Mouse (Mus musculus) neural tube, embryonic 12.5 days (tissue): ENCODE data around the gene Ak6. TPM values are rescaled to one million over a fixed set of nuclear protein-coding genes. Genes with fewer than 3 reads are reported as not detected.

Experiments used
- ATAC-seq: fragments of 200-750 bp; cut with Nextera tagmentation; 2 replicates; pipeline ENCODE4 v1.8.0; 2017; ENCODE audit warnings: low read depth, mild to moderate bottlenecking, moderate TSS enrichment, moderate library complexity; ENCODE audit not compliant: low FRiP score
- H3K27ac ChIP-seq: fragments of 300-500 bp; sonication (generic); 2 replicates; pipeline ENCODE4 v1.5.1; 2016
- H3K27me3 ChIP-seq: fragments of 300-500 bp; sonication (generic); replicated peaks from 2 replicates; pipeline ENCODE4 v1.6.1; 2016; ENCODE audit warnings: mild to moderate bottlenecking
- H3K36me3 ChIP-seq: fragments of 300-500 bp; sonication (generic); 2 replicates; pipeline ENCODE4 v1.6.1; 2016; ENCODE audit warnings: mild to moderate bottlenecking
- H3K4me1 ChIP-seq: fragments of 300-500 bp; sonication (generic); 2 replicates; pipeline ENCODE4 v1.6.1; 2016
- H3K4me2 ChIP-seq: fragments of 300-500 bp; sonication (generic); replicated peaks from 2 replicates; pipeline ENCODE4 v1.6.1; 2016; ENCODE audit warnings: mild to moderate bottlenecking
- H3K4me3 ChIP-seq: fragments of 300-500 bp; sonication (generic); 2 replicates; pipeline ENCODE4 v1.5.1; 2016
- H3K9ac ChIP-seq: fragments of 300-500 bp; sonication (generic); 2 replicates; pipeline ENCODE4 v1.6.1; 2016; ENCODE audit warnings: mild to moderate bottlenecking
- H3K9me3 ChIP-seq: fragments of 300-500 bp; sonication (generic); 2 replicates; pipeline ENCODE4 v1.6.1; 2016; ENCODE audit warnings: mild to moderate bottlenecking
- WGBS: fragments of 180-500 bp; shearing (Covaris S2); methylation state at CpG from one replicate; pipeline ENCODE4 v1.1.7; 2016; 5-methylcytosine and 5-hydroxymethylcytosine counted together
- polyA plus RNA-seq: library from polyadenylated mRNA; unstranded; fragments of >200 nt; fragmentation: Nextera tagmentation; extraction: Ambion mirVana; gene quantifications from 2 replicates; pipeline ENCODE4 v1.2.1, GENCODE M21; 2016

The Ak6 gene
- 288 and 293 TPM in 2 replicates for polyA plus RNA-seq

DNA sequence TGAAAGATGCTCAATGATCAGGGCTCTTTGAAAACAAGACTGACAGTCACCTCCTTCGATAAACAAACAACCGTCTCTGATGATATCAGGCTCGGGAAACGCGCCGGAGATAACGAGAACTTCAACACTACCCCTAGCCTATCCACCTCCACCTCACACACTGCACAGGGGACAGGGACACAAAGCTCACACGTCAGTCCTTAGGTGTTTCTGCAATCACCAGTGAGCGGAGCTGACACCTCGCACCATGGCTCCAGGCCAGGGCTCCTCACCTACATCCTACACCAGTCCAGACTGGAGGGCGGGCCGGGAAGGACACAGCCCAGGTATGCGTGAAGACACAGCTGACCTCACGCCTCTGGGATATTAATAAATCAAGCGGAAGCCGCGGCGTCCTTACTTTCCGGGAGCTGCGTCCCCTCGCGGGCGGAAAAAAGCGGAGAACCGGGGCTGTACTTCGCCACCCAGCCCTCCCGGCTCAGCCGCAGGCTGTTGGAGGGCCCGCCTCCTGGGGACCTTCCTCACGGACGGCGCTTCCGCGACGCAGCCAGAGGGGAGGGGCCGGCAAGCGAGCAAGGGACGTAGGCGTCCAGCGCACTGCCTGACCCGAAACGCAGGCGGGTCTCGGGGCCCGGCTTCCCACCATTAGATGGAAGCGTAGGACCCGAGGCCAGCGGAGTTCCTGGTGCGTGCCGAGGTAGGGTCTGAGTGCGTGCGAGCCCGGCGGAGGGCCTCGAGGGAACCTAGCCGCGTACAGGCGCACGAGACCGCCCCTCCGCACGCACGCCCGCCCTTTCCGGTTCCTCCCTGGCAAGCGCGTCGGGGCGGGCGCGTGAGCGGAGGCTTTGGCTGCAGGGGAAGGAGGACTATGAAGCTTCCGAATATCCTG is at the start of gene Ak6, which contains the start of gene Rad17:
Ak6 (plus strand) TSS at position 430 of the 889 bp plus-strand sequence.
Rad17 (minus strand) TSS at position 502 of the 889 bp plus-strand sequence.
- peak; percentile 99 for ATAC-seq
- Histone ChIP-seq H3K36me3 (peaks cover 10% of the 10 kb centered on the region; the same call in 1 of the 2 replicates), H3K4me1 (peaks cover 10% of the 10 kb centered on the region), H3K9ac (peak within 1 kb of the TSS; percentile 87), H3K27ac (peak within 1 kb of the TSS; percentile 90), H3K4me3 (peak within 1 kb of the TSS; percentile 92), H3K4me2 (peak within 1 kb of the TSS; percentile 74), H3K9me3 (no peaks in the 10 kb centered on the region), H3K27me3 (no peaks in the 10 kb centered on the region)
- WGBS = under 1% methylated on average over 73 of the region's 73 CpGs

DNA sequence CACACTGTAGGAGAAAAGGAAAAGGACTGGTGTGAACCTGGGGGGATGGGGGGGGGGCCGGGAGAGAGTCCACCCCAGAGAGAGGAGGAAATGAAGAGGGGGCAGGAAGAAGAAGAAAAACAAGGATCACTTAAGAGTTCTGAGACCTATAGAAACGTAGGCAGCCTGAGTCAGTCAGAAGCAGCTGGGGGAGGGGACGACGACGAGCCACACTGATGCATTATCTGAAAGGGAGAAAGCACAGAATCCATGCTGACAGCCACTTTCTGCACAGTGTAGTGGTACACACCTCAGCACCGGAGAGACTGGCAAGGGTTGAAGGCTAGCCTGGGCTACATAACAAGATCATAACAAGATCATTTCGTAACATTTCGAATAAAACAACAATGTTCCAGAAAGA is 49.7 kb upstream of the Ak6 start:
- H3K36me3 ChIP-seq = no peaks in the 10 kb centered on the region
- no peak for ATAC-seq
- no peak overlapping the region for H3K4me2 ChIP-seq
- H3K4me1 ChIP-seq = no peaks in the 10 kb centered on the region
- H3K9me3 ChIP-seq = no peaks in the 10 kb centered on the region
- WGBS = 72% methylated on average over 8 of the region's 8 CpGs
- no peak overlapping the region for H3K9ac ChIP-seq
- H3K27me3 ChIP-seq = no peaks in the 10 kb centered on the region
- H3K4me3 ChIP-seq = no peak overlapping the region
- H3K27ac ChIP-seq = no peak overlapping the region

DNA sequence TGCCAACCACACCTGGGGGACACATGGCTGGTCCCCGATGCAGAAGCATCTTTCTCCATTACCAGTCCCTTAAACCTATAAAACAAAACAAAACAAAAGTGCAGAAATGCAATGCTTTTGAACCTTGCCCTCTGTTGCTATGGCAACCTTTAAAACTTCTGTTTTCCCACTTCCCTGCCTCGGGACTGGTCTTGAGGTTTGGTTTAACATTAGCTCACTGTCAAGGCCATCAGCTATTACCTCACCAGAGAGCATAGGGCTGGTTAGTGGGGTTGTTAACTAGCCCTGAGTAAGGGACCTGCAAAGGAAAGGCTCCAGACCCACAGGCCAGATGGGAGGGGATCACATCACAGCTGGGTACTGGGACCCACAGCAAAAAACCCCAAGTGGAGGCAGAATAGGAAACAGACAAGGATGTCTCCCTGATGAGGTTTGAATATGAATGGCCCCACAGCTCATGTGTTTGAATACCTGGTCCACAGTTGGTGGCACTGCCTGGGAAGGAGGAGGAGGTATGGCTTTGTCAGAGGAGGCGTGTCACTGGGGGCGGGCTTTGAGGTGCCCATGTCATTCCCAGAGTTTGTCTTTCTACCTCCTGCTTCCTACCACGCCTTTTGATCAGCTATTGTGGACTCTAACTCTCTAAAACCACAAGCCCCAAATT is 48.4 kb upstream of the Ak6 start:
- 61% methylated on average over 5 of the region's 5 CpGs for WGBS
- Histone ChIP-seq H3K4me2 (no peak overlapping the region), H3K4me1 (no peaks in the 10 kb centered on the region), H3K27me3 (no peaks in the 10 kb centered on the region), H3K27ac (no peak overlapping the region), H3K4me3 (no peak overlapping the region), H3K9me3 (no peaks in the 10 kb centered on the region), H3K36me3 (no peaks in the 10 kb centered on the region), H3K9ac (no peak overlapping the region)
- ATAC-seq = no peak

GRCm38 (mm10) chr13:100603031-100603737 is 47.6 kb upstream of the Ak6 start:
- Histone ChIP-seq H3K9me3 (peaks cover 5% of the 10 kb centered on the region; the same call in 1 of the 2 replicates), H3K27me3 (no peaks in the 10 kb centered on the region), H3K4me1 (no peaks in the 10 kb centered on the region), H3K27ac (no peak overlapping the region), H3K4me3 (no peak overlapping the region), H3K4me2 (no peak overlapping the region), H3K36me3 (no peaks in the 10 kb centered on the region), H3K9ac (no peak overlapping the region)
- WGBS = 87% methylated on average over 10 of the region's 10 CpGs
- no peak for ATAC-seq

GRCm38 (mm10) chr13:100603738-100604095 is 47.1 kb upstream of the Ak6 start:
- H3K9me3 ChIP-seq = peaks cover 5% of the 10 kb centered on the region; the same call in 1 of the 2 replicates
- 90% methylated on average over 11 of the region's 11 CpGs for WGBS
- no peak for ATAC-seq
- H3K4me2 ChIP-seq = no peak overlapping the region
- H3K27me3 ChIP-seq = no peaks in the 10 kb centered on the region
- no peaks in the 10 kb centered on the region for H3K4me1 ChIP-seq
- H3K9ac ChIP-seq = no peak overlapping the region
- no peaks in the 10 kb centered on the region for H3K36me3 ChIP-seq
- H3K27ac ChIP-seq = no peak overlapping the region
- H3K4me3 ChIP-seq = no peak overlapping the region

- Histone ChIP-seq H3K27me3 (no peaks in the 10 kb centered on the region), H3K9me3 (peaks cover 5% of the 10 kb centered on the region; the same call in 1 of the 2 replicates), H3K4me3 (no peak overlapping the region), H3K4me2 (no peak overlapping the region), H3K9ac (no peak overlapping the region), H3K4me1 (no peaks in the 10 kb centered on the region), H3K36me3 (no peaks in the 10 kb centered on the region), H3K27ac (no peak overlapping the region)
- no peak for ATAC-seq
- 77% methylated on average over 1 of the region's 1 CpGs for WGBS
These were observed 44.9 kb upstream of the Ak6 start for GRCm38 (mm10) chr13:100605845-100606244.

GRCm38 (mm10) chr13:100607756-100608155 is 43.0 kb upstream of the Ak6 start:
- no peaks in the 10 kb centered on the region for H3K36me3 ChIP-seq
- WGBS = 90% methylated on average over 8 of the region's 8 CpGs
- no peak overlapping the region for H3K9ac ChIP-seq
- no peaks in the 10 kb centered on the region for H3K27me3 ChIP-seq
- no peaks in the 10 kb centered on the region for H3K4me1 ChIP-seq
- ATAC-seq = no peak
- no peak overlapping the region for H3K27ac ChIP-seq
- no peak overlapping the region for H3K4me2 ChIP-seq
- no peak overlapping the region for H3K4me3 ChIP-seq
- peaks cover 5% of the 10 kb centered on the region; the same call in 1 of the 2 replicates for H3K9me3 ChIP-seq

- no peaks in the 10 kb centered on the region for H3K36me3 ChIP-seq
- H3K27me3 ChIP-seq = peaks cover 2% of the 10 kb centered on the region
- WGBS = 93% methylated on average over 13 of the region's 13 CpGs
- H3K4me3 ChIP-seq = no peak overlapping the region
- no peak overlapping the region for H3K27ac ChIP-seq
- no peak for ATAC-seq
- H3K4me1 ChIP-seq = peaks cover under 1% of the 10 kb centered on the region; the same call in 1 of the 2 replicates
- H3K4me2 ChIP-seq = no peak overlapping the region
- no peak overlapping the region for H3K9ac ChIP-seq
- peaks cover 5% of the 10 kb centered on the region; the same call in 1 of the 2 replicates for H3K9me3 ChIP-seq
These were observed 39.5 kb upstream of the Ak6 start for GRCm38 (mm10) chr13:100611266-100611665.

DNA sequence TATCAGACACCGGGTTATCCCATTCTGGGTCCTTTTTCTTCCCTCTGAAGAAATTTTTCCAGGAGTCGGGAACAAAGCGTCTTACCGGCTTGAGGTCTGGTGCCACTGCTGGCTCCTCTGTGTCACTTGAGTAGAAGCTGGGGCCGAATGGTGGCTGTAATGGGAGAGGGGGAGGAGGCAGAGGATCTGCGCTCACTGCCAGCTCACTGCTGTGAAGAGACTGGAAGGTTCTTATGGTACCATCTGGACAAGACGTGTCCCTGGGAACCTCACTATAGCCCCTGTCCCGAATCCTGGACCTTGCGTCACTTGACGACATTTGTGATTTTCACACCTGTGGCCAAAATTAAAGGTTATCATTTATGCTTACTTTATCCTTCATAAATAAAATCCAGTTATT is 38.5 kb upstream of the Ak6 start:
- ATAC-seq = no peak
- no peaks in the 10 kb centered on the region for H3K36me3 ChIP-seq
- H3K4me1 ChIP-seq = peaks cover 8% of the 10 kb centered on the region
- H3K9me3 ChIP-seq = peaks cover 5% of the 10 kb centered on the region; the same call in 1 of the 2 replicates
- no peak overlapping the region for H3K4me3 ChIP-seq
- H3K27ac ChIP-seq = no peak overlapping the region
- H3K9ac ChIP-seq = no peak overlapping the region
- 93% methylated on average over 10 of the region's 10 CpGs for WGBS
- H3K27me3 ChIP-seq = peaks cover 9% of the 10 kb centered on the region
- H3K4me2 ChIP-seq = no peak overlapping the region

- WGBS = 62% methylated on average over 2 of the region's 2 CpGs
- Histone ChIP-seq H3K4me1 (peaks cover 8% of the 10 kb centered on the region), H3K4me2 (no peak overlapping the region), H3K4me3 (no peak overlapping the region), H3K27me3 (peaks cover 15% of the 10 kb centered on the region), H3K9me3 (peaks cover 1% of the 10 kb centered on the region; the same call in 1 of the 2 replicates), H3K36me3 (peaks cover 5% of the 10 kb centered on the region), H3K9ac (no peak overlapping the region), H3K27ac (no peak overlapping the region)
- no peak for ATAC-seq
These were observed 37.9 kb upstream of the Ak6 start for GRCm38 (mm10) chr13:100612903-100613302.

GRCm38 (mm10) chr13:100616181-100617087 is 34.3 kb upstream of the Ak6 start, which contains the start of gene Marveld2:
Gene Marveld2 (minus strand): TSS chr13:100616971.
- peak; percentile 66; the same call in 1 of the 2 replicates for ATAC-seq
- Histone ChIP-seq H3K27ac (no peak within 1 kb of the TSS), H3K9me3 (no peaks in the 10 kb centered on the region), H3K36me3 (peaks cover 20% of the 10 kb centered on the region), H3K4me2 (peak within 1 kb of the TSS; percentile 96), H3K4me1 (peaks cover 8% of the 10 kb centered on the region), H3K4me3 (peak within 1 kb of the TSS; percentile 52), H3K27me3 (peaks cover 16% of the 10 kb centered on the region), H3K9ac (peak within 1 kb of the TSS; percentile 73)
- WGBS = 2% methylated on average over 71 of the region's 77 CpGs
